Mouse (Mus musculus) MEL (cell line): ENCODE data around the gene Cggbp1. TPM values are rescaled to one million over a fixed set of nuclear protein-coding genes. Genes with fewer than 3 reads are reported as not detected.

Source experiments
- DNase-seq: peaks from one replicate; pipeline ENCODE4 v3.0.0; 2011; ENCODE audit warnings: low read depth, low spot score
- H3K27ac ChIP-seq: 2 replicates; pipeline ENCODE4 v1.5.1; 2012; ENCODE audit warnings: low read depth, mild to moderate bottlenecking, control low read depth, low read length, moderate library complexity; ENCODE audit not compliant: control insufficient read depth
- H3K27me3 ChIP-seq, 2 experiments: fragments of 150-350 bp in 1 of 2; sonication (generic) in 1 of 2; 2 replicates each; pipeline ENCODE4 v1.6.1; 2012; ENCODE audit warnings: low read length in 2 of 2, mild to moderate bottlenecking in 2 of 2, improper control_type of control experiment in 1 of 2, moderate library complexity in 1 of 2; ENCODE audit not compliant: insufficient read depth in 2 of 2, control insufficient read depth in 1 of 2
- H3K36me3 ChIP-seq, 2 experiments: 2 replicates each; pipeline ENCODE4 v1.6.1; 2012 to 2014; ENCODE audit warnings: low read length in 2 of 2, improper control_type of control experiment in 1 of 2, inconsistent platforms in 1 of 2, mild to moderate bottlenecking in 1 of 2; ENCODE audit not compliant: insufficient read depth in 2 of 2, control insufficient read depth in 1 of 2
- H3K4me1 ChIP-seq, 2 experiments: fragments of 150-350 bp in 1 of 2; sonication (generic) in 1 of 2; 2 replicates each; pipeline ENCODE4 v1.6.1; 2012; ENCODE audit warnings: low read length in 2 of 2, improper control_type of control experiment in 1 of 2, mild to moderate bottlenecking in 1 of 2; ENCODE audit not compliant: insufficient read depth in 2 of 2, control insufficient read depth in 1 of 2
- H3K4me3 ChIP-seq, 2 experiments: fragments of 150-350 bp in 1 of 2; sonication (generic) in 1 of 2; 2 replicates each; pipeline ENCODE4 v1.5.1; 2012; ENCODE audit warnings: low read depth in 2 of 2, low read length in 2 of 2, mild to moderate bottlenecking in 2 of 2, moderate library complexity in 2 of 2, control low read depth in 1 of 2, improper control_type of control experiment in 1 of 2; ENCODE audit not compliant: control insufficient read depth in 1 of 2, insufficient read depth in 1 of 2
- H3K79me2 ChIP-seq: 2 replicates; pipeline ENCODE4 v1.6.1; 2012; ENCODE audit warnings: mild to moderate bottlenecking, low read length, moderate library complexity; ENCODE audit not compliant: control insufficient read depth, poor library complexity, insufficient read depth
- H3K9ac ChIP-seq: 2 replicates; pipeline ENCODE4 v1.6.1; 2012; ENCODE audit warnings: low read depth, mild to moderate bottlenecking, control low read depth, low read length, moderate library complexity; ENCODE audit not compliant: control insufficient read depth, poor library complexity, severe bottlenecking
- H3K9me3 ChIP-seq: fragments of 150-350 bp; sonication (generic); replicated peaks from 2 replicates; pipeline ENCODE4 v1.6.1; 2012; ENCODE audit warnings: mild to moderate bottlenecking, low read length, improper control_type of control experiment, moderate library complexity; ENCODE audit not compliant: insufficient read depth
- BHLHE40 ChIP-seq: IDR thresholded peaks from 2 replicates; pipeline ENCODE4 v1.6.1; 2012; ENCODE audit warnings: low read depth, mild to moderate bottlenecking, inconsistent platforms, low read length, improper control_type of control experiment, borderline replicate concordance
- CHD1 ChIP-seq: IDR thresholded peaks from 2 replicates; pipeline ENCODE4 v1.6.1; 2012; ENCODE audit warnings: low read depth, mild to moderate bottlenecking, inconsistent platforms, low read length, improper control_type of control experiment
- CHD2 ChIP-seq: IDR thresholded peaks from 2 replicates; pipeline ENCODE4 v1.6.1; 2011; ENCODE audit warnings: low read length, improper control_type of control experiment
- CTCF ChIP-seq, 3 experiments: IDR thresholded peaks in 2 of 3; conservative IDR thresholded peaks in 1 of 3; 2 replicates each; pipeline ENCODE4 v1.5.1; 2011 to 2012; ENCODE audit warnings: low read length in 3 of 3, low read depth in 2 of 3, mild to moderate bottlenecking in 2 of 3, improper control_type of control experiment in 1 of 3, inconsistent platforms in 1 of 3, mixed read lengths in 1 of 3, moderate library complexity in 1 of 3; ENCODE audit not compliant: control insufficient read depth in 1 of 3, insufficient read depth in 1 of 3, poor library complexity in 1 of 3, severe bottlenecking in 1 of 3
- E2F4 ChIP-seq: IDR thresholded peaks from 2 replicates; pipeline ENCODE4 v1.6.1; 2011; ENCODE audit warnings: low read depth, low read length, improper control_type of control experiment, borderline replicate concordance
- ELF1 ChIP-seq: IDR thresholded peaks from 2 replicates; pipeline ENCODE4 v1.6.1; 2014; ENCODE audit warnings: low read depth, mild to moderate bottlenecking, inconsistent platforms, low read length, improper control_type of control experiment, moderate library complexity
- EP300 ChIP-seq, 2 experiments: IDR thresholded peaks; 2 replicates each; pipeline ENCODE4 v1.6.1; 2011; ENCODE audit warnings: improper control_type of control experiment in 2 of 2, low read length in 2 of 2, low read depth in 1 of 2, mild to moderate bottlenecking in 1 of 2
- ETS1 ChIP-seq: IDR thresholded peaks from 2 replicates; pipeline ENCODE4 v1.6.1; 2012; ENCODE audit warnings: low read depth, mild to moderate bottlenecking, inconsistent platforms, low read length, improper control_type of control experiment, moderate library complexity
- GABPA ChIP-seq: IDR thresholded peaks from 2 replicates; pipeline ENCODE4 v1.6.1; 2012; ENCODE audit warnings: low read depth, mild to moderate bottlenecking, inconsistent platforms, low read length, improper control_type of control experiment, moderate library complexity
- GATA1 ChIP-seq: IDR thresholded peaks from 2 replicates; pipeline ENCODE4 v1.6.1; 2011; ENCODE audit warnings: low read depth, low read length, improper control_type of control experiment
- HCFC1 ChIP-seq: IDR thresholded peaks from 2 replicates; pipeline ENCODE4 v1.6.1; 2012; ENCODE audit warnings: low read depth, mild to moderate bottlenecking, inconsistent platforms, low read length, improper control_type of control experiment, moderate library complexity
- JUND ChIP-seq: IDR thresholded peaks from 2 replicates; pipeline ENCODE4 v1.6.1; 2011; ENCODE audit warnings: low read depth, mild to moderate bottlenecking, improper control_type of control experiment, low read length
- KAT2A ChIP-seq: conservative IDR thresholded peaks from 2 replicates; pipeline ENCODE4 v1.6.1; 2012; ENCODE audit warnings: low read depth, low read length, improper control_type of control experiment, inconsistent platforms
- MAFK ChIP-seq: IDR thresholded peaks from 2 replicates; pipeline ENCODE4 v1.6.1; 2011; ENCODE audit warnings: low read depth, mild to moderate bottlenecking, low read length, improper control_type of control experiment, borderline replicate concordance
- MAX ChIP-seq: IDR thresholded peaks from 2 replicates; pipeline ENCODE4 v1.6.1; 2011; ENCODE audit warnings: low read length, improper control_type of control experiment
- MAZ ChIP-seq: IDR thresholded peaks from 2 replicates; pipeline ENCODE4 v1.6.1; 2012; ENCODE audit warnings: low read depth, mild to moderate bottlenecking, inconsistent platforms, low read length, improper control_type of control experiment
- MXI1 ChIP-seq: IDR thresholded peaks from 2 replicates; pipeline ENCODE4 v1.6.1; 2011; ENCODE audit warnings: mild to moderate bottlenecking, low read depth, low read length, improper control_type of control experiment
- MYB ChIP-seq: IDR thresholded peaks from 2 replicates; pipeline ENCODE4 v1.6.1; 2011; ENCODE audit warnings: mild to moderate bottlenecking, low read depth, low read length, improper control_type of control experiment
- NELFE ChIP-seq: IDR thresholded peaks from 2 replicates; pipeline ENCODE4 v1.6.1; 2011; ENCODE audit warnings: low read depth, low read length, improper control_type of control experiment
- NRF1 ChIP-seq: IDR thresholded peaks from 2 replicates; pipeline ENCODE4 v1.6.1; 2014; ENCODE audit warnings: low read depth, mild to moderate bottlenecking, inconsistent platforms, low read length, improper control_type of control experiment, moderate library complexity; ENCODE audit not compliant: poor library complexity, insufficient read depth, severe bottlenecking
- POLR2A ChIP-seq, 2 experiments: IDR thresholded peaks; 2 replicates each; pipeline ENCODE4 v1.6.1; 2011 to 2012; ENCODE audit warnings: low read length in 2 of 2, mild to moderate bottlenecking in 2 of 2, control low read depth in 1 of 2, improper control_type of control experiment in 1 of 2, low read depth in 1 of 2, moderate library complexity in 1 of 2; ENCODE audit not compliant: control insufficient read depth in 1 of 2, insufficient read depth in 1 of 2, poor library complexity in 1 of 2
- POLR2AphosphoS2 ChIP-seq: IDR thresholded peaks from 2 replicates; pipeline ENCODE4 v1.6.1; 2011; ENCODE audit warnings: low read length, improper control_type of control experiment
- POLR2AphosphoS5 ChIP-seq: IDR thresholded peaks from 2 replicates; pipeline ENCODE4 v1.6.1; 2012; ENCODE audit warnings: low read depth, borderline replicate concordance, mild to moderate bottlenecking, inconsistent platforms, low read length, moderate library complexity, mixed read lengths
- RAD21 ChIP-seq: IDR thresholded peaks from 2 replicates; pipeline ENCODE4 v1.6.1; 2011; ENCODE audit warnings: mild to moderate bottlenecking, low read depth, low read length, improper control_type of control experiment
- RCOR1 ChIP-seq: IDR thresholded peaks from 2 replicates; pipeline ENCODE4 v1.6.1; 2012; ENCODE audit warnings: low read depth, mild to moderate bottlenecking, inconsistent platforms, low read length, improper control_type of control experiment
- SIN3A ChIP-seq: IDR thresholded peaks from 2 replicates; pipeline ENCODE4 v1.6.1; 2012; ENCODE audit warnings: low read length, improper control_type of control experiment, inconsistent platforms
- TAL1 ChIP-seq: IDR thresholded peaks from 2 replicates; pipeline ENCODE4 v1.6.1; 2012; ENCODE audit warnings: mild to moderate bottlenecking, inconsistent platforms, low read length, moderate library complexity, mixed read lengths
- TBP ChIP-seq: IDR thresholded peaks from 2 replicates; pipeline ENCODE4 v1.8.0; 2011; ENCODE audit warnings: low read depth, low read length, improper control_type of control experiment
- TCF12 ChIP-seq: IDR thresholded peaks from 2 replicates; pipeline ENCODE4 v1.6.1; 2014; ENCODE audit warnings: low read depth, mild to moderate bottlenecking, inconsistent platforms, low read length, improper control_type of control experiment, moderate library complexity
- UBTF ChIP-seq: IDR thresholded peaks from 2 replicates; pipeline ENCODE4 v1.6.1; 2012; ENCODE audit warnings: low read depth, mild to moderate bottlenecking, inconsistent platforms, low read length, improper control_type of control experiment, moderate library complexity, borderline replicate concordance; ENCODE audit not compliant: insufficient read depth
- USF1 ChIP-seq: IDR thresholded peaks from 2 replicates; pipeline ENCODE4 v1.6.1; 2014; ENCODE audit warnings: low read depth, mild to moderate bottlenecking, inconsistent platforms, low read length, improper control_type of control experiment, moderate library complexity
- USF2 ChIP-seq, 2 experiments: IDR thresholded peaks; 2 replicates each; pipeline ENCODE4 v1.6.1; 2011 to 2012; ENCODE audit warnings: improper control_type of control experiment in 2 of 2, low read length in 2 of 2, borderline replicate concordance in 1 of 2, inconsistent platforms in 1 of 2, low read depth in 1 of 2, mild to moderate bottlenecking in 1 of 2; ENCODE audit not compliant: insufficient read depth in 1 of 2
- ZC3H11A ChIP-seq: IDR thresholded peaks from 2 replicates; pipeline ENCODE4 v1.6.1; 2012; ENCODE audit warnings: low read depth, mild to moderate bottlenecking, inconsistent platforms, low read length, improper control_type of control experiment
- ZKSCAN1 ChIP-seq: IDR thresholded peaks from 2 replicates; pipeline ENCODE4 v1.6.1; 2012; ENCODE audit warnings: low read depth, mild to moderate bottlenecking, inconsistent platforms, low read length, improper control_type of control experiment, moderate library complexity
- ZMIZ1 ChIP-seq: IDR thresholded peaks from 2 replicates; pipeline ENCODE4 v1.6.1; 2012; ENCODE audit warnings: low read depth, mild to moderate bottlenecking, inconsistent platforms, low read length, improper control_type of control experiment, moderate library complexity
- ZNF384 ChIP-seq: IDR thresholded peaks from 2 replicates; pipeline ENCODE4 v1.6.1; 2012; ENCODE audit warnings: low read depth, mild to moderate bottlenecking, inconsistent platforms, low read length, improper control_type of control experiment
- polyA plus RNA-seq, 2 experiments: library from polyadenylated mRNA; stranded (reverse) in 1 of 2; unstranded in 1 of 2; fragments of >175 nt in 1 of 2; fragments of >200 nt in 1 of 2; gene quantifications; 2 replicates each; pipeline versions ENCODE4 v1.2.1 to v1.2.4; 2012; ENCODE audit warnings: low replicate concordance in 2 of 2, low read depth in 1 of 2; ENCODE audit not compliant: insufficient read length in 2 of 2, insufficient read depth in 1 of 2, missing spikeins in 1 of 2
- total RNA-seq: library from RNA; depleted of rRNA; stranded (reverse); fragments of 300-350 nt; gene quantifications from 2 replicates; pipeline ENCODE4 v1.2.3, GENCODE M21; 2012; rRNA removed

The Cggbp1 gene
- total RNA-seq (35.1 and 36.3 TPM in 2 replicates), polyA plus RNA-seq (10 to 100 TPM; 62.2 to 65.5 TPM)

DNA sequence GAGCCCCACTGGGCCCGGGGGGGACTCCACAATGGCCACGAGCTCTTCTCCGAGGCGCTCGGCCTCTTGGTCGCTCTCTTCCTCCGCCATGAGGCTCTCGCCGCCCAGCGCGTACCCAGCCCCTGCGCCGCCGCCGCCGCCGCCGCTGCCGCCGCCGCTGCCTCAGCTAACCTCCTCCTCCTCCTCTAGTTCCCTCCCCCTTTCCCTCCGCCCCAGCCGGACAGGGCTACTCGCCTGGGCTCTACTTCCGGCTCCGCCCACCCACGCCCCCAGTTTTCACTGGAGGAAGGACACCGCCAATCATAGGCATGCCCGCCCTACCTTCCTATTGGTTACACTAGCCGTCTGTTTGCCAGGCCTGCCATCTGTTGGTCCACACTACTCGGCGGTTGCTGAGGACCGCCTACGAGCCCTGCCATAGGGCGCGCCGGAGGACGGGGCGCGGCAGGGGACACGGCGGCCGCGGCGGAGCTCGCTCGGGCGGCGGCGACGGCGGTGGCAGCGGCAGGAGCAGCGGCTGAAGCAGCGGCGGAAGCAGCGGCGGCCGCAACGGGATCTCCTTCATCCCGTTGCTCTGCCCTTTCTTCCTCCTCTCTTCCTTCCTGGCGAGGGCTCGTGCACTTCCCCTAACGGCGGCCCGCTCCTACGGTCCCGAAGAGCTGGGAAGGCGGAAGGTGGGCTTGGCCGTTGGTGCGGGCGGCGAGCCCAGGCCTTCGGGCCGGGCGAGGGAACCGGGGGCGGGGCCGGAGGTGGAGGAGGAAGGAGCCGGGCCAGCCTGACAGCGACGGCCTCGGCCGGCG lies at the start of gene Cggbp1, which contains the start of gene Zfp654:
Gene Cggbp1, plus strand, starts transcription at position 434 of the 800 bp plus-strand sequence.
Gene Zfp654, minus strand, starts transcription at position 90 of the 800 bp plus-strand sequence.
- Histone ChIP-seq H3K4me1 (peaks cover 10 to 12% of the 10 kb centered on the region in 2 experiments), H3K36me3 (peaks cover 21 to 25% of the 10 kb centered on the region in 2 experiments), H3K27ac (peak within 1 kb of the TSS; percentile 95), H3K79me2 (peaks cover 53% of the 10 kb centered on the region), H3K9ac (peak within 1 kb of the TSS; percentile 97), H3K9me3 (no peaks in the 10 kb centered on the region), H3K4me3 (peak within 1 kb of the TSS; percentile 95 to 100), H3K27me3 (no peaks in the 10 kb centered on the region)
- DNase-seq: peak; percentile 99
- TF ChIP-seq TBP (peak; percentile 79), MYB (peak; percentile 76), CHD2 (peak; percentile 82), BHLHE40 (no peak), ZKSCAN1 (no peak), TAL1 (no peak), RCOR1 (no peak), NELFE (peak; percentile 76), GATA1 (no peak), MXI1 (peak; percentile 53; the same call in 1 of the 2 replicates), RAD21 (no peak), MAFK (no peak), GABPA (no peak), HCFC1 (peak; percentile 88), TCF12 (peak; percentile 54), USF2 (IDR thresholded peaks at IDR 0.05; ENCODE audit: borderline replicate concordance in 1 of 2, insufficient read depth in 1 of 2, low read depth in 1 of 2, low read length in 2 of 2) (no peak), UBTF (no peak), ZMIZ1 (peak; percentile 74), POLR2AphosphoS5 (no peak), ZC3H11A (no peak), NRF1 (peak; percentile 43), CHD1 (no peak), KAT2A (no peak; the same call in 1 of the 2 replicates), CTCF (IDR thresholded peaks at IDR 0.05 in 2 of 3, conservative IDR thresholded peaks at IDR 0.05 in 1 of 3; ENCODE audit: control insufficient read depth in 1 of 3, insufficient read depth in 1 of 3, low read depth in 2 of 3, low read length in 3 of 3, poor library complexity in 1 of 3, severe bottlenecking in 1 of 3) (no peak), JUND (no peak), MAX (no peak), USF1 (no peak), E2F4 (no peak), MAZ (peak; percentile 84), POLR2A (IDR thresholded peaks at IDR 0.05; ENCODE audit: control insufficient read depth in 1 of 2, insufficient read depth in 1 of 2, low read depth in 1 of 2, low read length in 2 of 2, poor library complexity in 1 of 2) (peak; percentile 85; a peak in 3 of 4 replicates), ZNF384 (no peak), POLR2AphosphoS2 (peak; percentile 69), SIN3A (peak; percentile 82; the same call in 1 of the 2 replicates), ETS1 (peak; percentile 7; the same call in 1 of the 2 replicates), ELF1 (peak; percentile 93), EP300 (IDR thresholded peaks at IDR 0.05; ENCODE audit: low read depth in 1 of 2, low read length in 2 of 2) (no peak)
